Mouse (Mus musculus): ENCODE results near the gene Chad.

- no peak for TF ChIP-seq MAX (IDR thresholded peaks at IDR 0.05; ENCODE audit: low read depth)
- no peak for TF ChIP-seq POLR2A (IDR thresholded peaks at IDR 0.05; ENCODE audit: insufficient read length, low read depth)
- TF ChIP-seq E2F4 (IDR thresholded peaks at IDR 0.05; ENCODE audit: insufficient read depth), result no peak
- TF ChIP-seq TCF3 (IDR thresholded peaks at IDR 0.05; ENCODE audit: insufficient read length, low read depth), result no peak
- TF ChIP-seq SRF (IDR thresholded peaks at IDR 0.05; ENCODE audit: control insufficient read depth, insufficient read length, low read depth), result no peak
- no peak for TF ChIP-seq MYOD1 (IDR thresholded peaks at IDR 0.05; ENCODE audit: control insufficient read depth in 1 of 3, insufficient read length in 2 of 3, low read depth in 2 of 3)
- no peak for TF ChIP-seq POLR2AphosphoS2 (IDR thresholded peaks at IDR 0.05; ENCODE audit: insufficient read length, low read depth)
- no peak for TF ChIP-seq CEBPB (IDR thresholded peaks at IDR 0.05; ENCODE audit: insufficient read depth, poor library complexity, severe bottlenecking)
These were observed 50.6 kb downstream of the Chad start for GRCm38 (mm10) chr11:94615494-94615893.

Data from myocyte (in vitro differentiated cells).